Mouse (Mus musculus): Measurements from ENCODE around the gene Dnah17. TPM values are rescaled to one million over a fixed set of nuclear protein-coding genes. Genes with fewer than 3 reads are reported as not detected.
A peak's percentile ranks its signal among the peaks of the same experiment; 100 is the strongest.

Dnah17 gene
- polyA plus RNA-seq, 1 experiment from 2014 or later: 0.40 TPM

- peak overlapping the region; percentile 14; the same call in 1 of the 2 replicates for H3K27ac ChIP-seq (ENCODE audit: low read length)
- H3K9ac ChIP-seq (ENCODE audit: low read depth, low read length): no peak overlapping the region
- no peak for ATAC-seq (ENCODE audit: low read depth)
- WGBS (ENCODE audit: insufficient replicate concordance): 41% methylated on average over 9 of the region's 9 CpGs
- no peak overlapping the region for H3K4me3 ChIP-seq (ENCODE audit: low read depth, low read length)
- no peaks in the 10 kb centered on the region for H3K36me3 ChIP-seq (ENCODE audit: control insufficient read depth, insufficient read depth)
- no peak overlapping the region for H3K4me2 ChIP-seq (ENCODE audit: low read depth, low read length)
- H3K4me1 ChIP-seq (ENCODE audit: control insufficient read depth, low read depth, low read length): peaks cover 9% of the 10 kb centered on the region; the same call in 1 of the 2 replicates
- no peaks in the 10 kb centered on the region for H3K27me3 ChIP-seq (ENCODE audit: control insufficient read depth, insufficient read depth, low read depth, low read length)
- no peaks in the 10 kb centered on the region; the same call in 1 of the 2 replicates for H3K9me3 ChIP-seq (replicated peaks; ENCODE audit: control insufficient read depth, low read length)
Observed at GRCm38 (mm10) chr11:118147877-118148637, 17.6 kb upstream of the Dnah17 start.

DNA sequence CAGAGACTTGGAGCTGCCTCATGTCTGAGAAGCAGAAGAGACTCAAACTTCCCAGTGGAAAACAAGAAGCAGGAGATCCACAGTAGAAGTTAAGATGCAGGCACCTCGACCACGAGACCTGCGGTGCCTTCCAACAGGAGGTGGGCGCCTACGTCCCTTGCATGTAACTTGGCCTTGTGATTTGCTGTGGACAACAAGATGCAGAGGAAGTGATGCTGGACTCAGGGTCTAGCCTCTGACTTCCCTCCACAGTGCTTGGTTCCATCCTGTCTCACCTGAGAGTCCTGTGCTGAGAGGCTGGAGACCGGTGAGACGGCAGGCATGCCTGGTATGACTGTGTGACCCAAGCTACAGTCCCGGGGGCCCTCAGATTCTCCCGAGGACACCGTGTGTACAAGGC lies 16.0 kb upstream of the Dnah17 start:
- WGBS (ENCODE audit: insufficient replicate concordance): 72% methylated on average over 10 of the region's 10 CpGs
- Histone ChIP-seq H3K4me2 (ENCODE audit: low read depth, low read length) (peak overlapping the region; percentile 30), H3K27me3 (ENCODE audit: control insufficient read depth, insufficient read depth, low read depth, low read length) (no peaks in the 10 kb centered on the region), H3K27ac (ENCODE audit: low read length) (no peak overlapping the region; the same call in 1 of the 2 replicates), H3K4me3 (ENCODE audit: low read depth, low read length) (no peak overlapping the region), H3K36me3 (ENCODE audit: control insufficient read depth, insufficient read depth) (no peaks in the 10 kb centered on the region), H3K4me1 (ENCODE audit: control insufficient read depth, low read depth, low read length) (peaks cover 9% of the 10 kb centered on the region; the same call in 1 of the 2 replicates), H3K9ac (ENCODE audit: low read depth, low read length) (peak overlapping the region; percentile 45; the same call in 1 of the 2 replicates), H3K9me3 (replicated peaks; ENCODE audit: control insufficient read depth, low read length) (no peaks in the 10 kb centered on the region)
- ATAC-seq (ENCODE audit: low read depth): no peak

DNA sequence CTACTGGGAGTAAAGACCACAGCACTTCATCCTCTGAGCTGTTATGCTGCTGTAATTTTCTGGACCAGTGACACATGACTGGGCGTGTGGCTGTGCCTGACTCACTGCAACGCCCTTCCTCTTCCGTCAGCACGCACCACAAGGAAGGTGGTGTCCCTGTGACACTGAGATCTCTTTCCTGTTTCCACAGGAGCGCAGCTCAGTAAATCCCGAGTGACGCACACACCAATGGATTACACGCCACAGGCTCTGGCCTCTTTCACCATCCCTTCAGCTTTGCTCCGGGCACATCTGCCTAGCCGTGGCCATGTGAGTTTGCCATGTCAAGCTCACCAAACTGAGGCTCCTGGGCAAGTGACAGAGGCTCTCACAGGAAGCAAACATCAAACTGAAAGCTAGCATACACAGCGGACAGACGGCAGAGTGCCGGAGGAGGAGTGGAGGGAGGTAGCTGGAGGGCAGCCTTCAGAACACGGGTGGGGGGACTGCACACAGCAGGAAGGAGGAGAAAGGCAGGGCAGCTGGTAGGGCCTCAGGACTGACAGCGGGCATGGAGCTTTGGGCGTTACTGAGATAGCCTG lies 15.4 kb upstream of the Dnah17 start:
- Histone ChIP-seq H3K4me3 (ENCODE audit: low read depth, low read length) (peak overlapping the region; percentile 43), H3K4me1 (ENCODE audit: control insufficient read depth, low read depth, low read length) (peaks cover 9% of the 10 kb centered on the region; the same call in 1 of the 2 replicates), H3K27me3 (ENCODE audit: control insufficient read depth, insufficient read depth, low read depth, low read length) (no peaks in the 10 kb centered on the region), H3K9me3 (replicated peaks; ENCODE audit: control insufficient read depth, low read length) (no peaks in the 10 kb centered on the region), H3K27ac (ENCODE audit: low read length) (peak overlapping the region; percentile 82), H3K36me3 (ENCODE audit: control insufficient read depth, insufficient read depth) (no peaks in the 10 kb centered on the region), H3K4me2 (ENCODE audit: low read depth, low read length) (peak overlapping the region; percentile 30), H3K9ac (ENCODE audit: low read depth, low read length) (peak overlapping the region; percentile 45)
- ATAC-seq (ENCODE audit: low read depth): peak; percentile 60
- WGBS (ENCODE audit: insufficient replicate concordance): 25% methylated on average over 16 of the region's 16 CpGs

DNA sequence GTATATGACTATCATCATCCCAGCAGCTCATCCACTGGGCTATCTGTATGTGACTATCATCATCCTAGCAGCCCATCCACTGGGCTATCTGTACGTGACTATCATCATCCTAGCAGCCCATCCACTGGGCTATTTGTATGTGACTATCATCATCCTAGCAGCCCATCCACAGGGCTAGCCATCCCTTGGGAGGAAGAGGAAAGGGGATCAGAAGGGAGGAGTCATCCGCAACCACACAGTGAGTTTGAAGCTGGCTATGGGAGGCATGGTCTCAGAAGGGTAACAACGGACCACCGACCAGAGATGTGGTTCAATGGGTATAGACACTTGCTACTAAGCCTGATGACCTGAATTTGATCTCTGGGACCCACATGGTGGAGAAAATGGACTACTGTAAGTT lies 14.7 kb upstream of the Dnah17 start:
- H3K27ac ChIP-seq (ENCODE audit: low read length): no peak overlapping the region
- 63% methylated on average over 4 of the region's 4 CpGs for WGBS (ENCODE audit: insufficient replicate concordance)
- H3K4me3 ChIP-seq (ENCODE audit: low read depth, low read length): no peak overlapping the region
- H3K4me2 ChIP-seq (ENCODE audit: low read depth, low read length): no peak overlapping the region
- no peaks in the 10 kb centered on the region for H3K27me3 ChIP-seq (ENCODE audit: control insufficient read depth, insufficient read depth, low read depth, low read length)
- no peak for ATAC-seq (ENCODE audit: low read depth)
- no peaks in the 10 kb centered on the region for H3K9me3 ChIP-seq (replicated peaks; ENCODE audit: control insufficient read depth, low read length)
- H3K9ac ChIP-seq (ENCODE audit: low read depth, low read length): no peak overlapping the region
- H3K36me3 ChIP-seq (ENCODE audit: control insufficient read depth, insufficient read depth): no peaks in the 10 kb centered on the region
- peaks cover 9% of the 10 kb centered on the region; the same call in 1 of the 2 replicates for H3K4me1 ChIP-seq (ENCODE audit: control insufficient read depth, low read depth, low read length)

DNA sequence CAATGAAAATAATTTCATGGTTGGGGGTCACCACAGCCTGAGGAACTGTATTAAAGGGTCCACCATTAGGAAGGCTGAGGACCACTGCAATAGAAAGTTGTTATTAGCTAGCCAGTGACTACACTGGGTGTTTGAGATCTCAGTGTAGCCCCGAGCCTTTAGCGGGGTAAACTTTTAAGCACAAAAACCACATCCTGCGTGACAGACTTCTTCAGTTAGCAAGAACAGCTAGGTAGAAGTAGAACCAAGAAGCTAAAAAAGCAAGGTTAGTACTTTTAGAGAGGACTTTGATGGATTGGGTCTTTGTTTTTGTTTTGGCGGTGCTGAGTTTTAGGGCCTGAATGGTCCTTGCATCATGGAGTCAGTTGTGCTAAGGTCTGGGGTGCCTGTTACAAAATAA lies 13.3 kb upstream of the Dnah17 start:
- no peaks in the 10 kb centered on the region for H3K27me3 ChIP-seq (ENCODE audit: control insufficient read depth, insufficient read depth, low read depth, low read length)
- no peak overlapping the region for H3K4me3 ChIP-seq (ENCODE audit: low read depth, low read length)
- H3K9ac ChIP-seq (ENCODE audit: low read depth, low read length): no peak overlapping the region
- H3K9me3 ChIP-seq (replicated peaks; ENCODE audit: control insufficient read depth, low read length): no peaks in the 10 kb centered on the region
- H3K4me1 ChIP-seq (ENCODE audit: control insufficient read depth, low read depth, low read length): peaks cover 9% of the 10 kb centered on the region; the same call in 1 of the 2 replicates
- WGBS (ENCODE audit: insufficient replicate concordance): 60% methylated on average over 4 of the region's 4 CpGs
- H3K27ac ChIP-seq (ENCODE audit: low read length): no peak overlapping the region
- no peak for ATAC-seq (ENCODE audit: low read depth)
- H3K4me2 ChIP-seq (ENCODE audit: low read depth, low read length): no peak overlapping the region
- no peaks in the 10 kb centered on the region for H3K36me3 ChIP-seq (ENCODE audit: control insufficient read depth, insufficient read depth)

DNA sequence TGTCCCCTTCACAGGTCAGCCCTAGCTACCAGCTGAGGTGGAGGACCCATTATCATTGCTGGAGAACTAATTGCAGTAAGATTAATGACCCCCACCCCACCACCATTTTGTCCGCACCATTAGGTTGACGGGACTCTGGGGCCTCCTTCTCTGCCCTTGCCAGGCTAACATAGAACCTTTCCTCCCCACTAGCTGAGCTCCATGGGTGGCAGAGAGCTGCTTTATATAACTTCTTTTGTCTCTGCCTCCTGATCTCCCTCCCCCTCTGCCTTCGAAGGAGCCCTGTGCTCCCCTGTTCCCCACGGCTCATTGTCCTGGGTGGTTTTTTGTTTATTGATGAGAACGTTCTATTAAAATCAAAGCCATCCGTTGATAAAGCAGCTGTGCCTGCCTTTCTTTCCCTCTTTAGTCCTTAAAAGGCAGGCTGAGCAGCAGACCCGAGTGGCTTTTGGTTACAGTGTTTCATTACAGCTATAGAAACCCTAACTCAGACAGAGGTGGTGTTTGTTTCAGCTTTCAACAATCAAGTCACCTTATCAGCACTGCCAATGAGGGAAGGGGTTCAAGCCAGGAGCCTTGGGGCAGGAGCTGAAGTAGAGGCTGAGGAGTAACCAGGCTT lies 12.2 kb upstream of the Dnah17 start:
- 62% methylated on average over 7 of the region's 7 CpGs for WGBS (ENCODE audit: insufficient replicate concordance)
- Histone ChIP-seq H3K9me3 (replicated peaks; ENCODE audit: control insufficient read depth, low read length) (peaks cover 3% of the 10 kb centered on the region; the same call in 1 of the 2 replicates), H3K4me1 (ENCODE audit: control insufficient read depth, low read depth, low read length) (peaks cover 5% of the 10 kb centered on the region; the same call in 1 of the 2 replicates), H3K4me2 (ENCODE audit: low read depth, low read length) (no peak overlapping the region), H3K27me3 (ENCODE audit: control insufficient read depth, insufficient read depth, low read depth, low read length) (no peaks in the 10 kb centered on the region), H3K27ac (ENCODE audit: low read length) (no peak overlapping the region), H3K9ac (ENCODE audit: low read depth, low read length) (no peak overlapping the region), H3K4me3 (ENCODE audit: low read depth, low read length) (no peak overlapping the region), H3K36me3 (ENCODE audit: control insufficient read depth, insufficient read depth) (no peaks in the 10 kb centered on the region)
- no peak for ATAC-seq (ENCODE audit: low read depth)

DNA sequence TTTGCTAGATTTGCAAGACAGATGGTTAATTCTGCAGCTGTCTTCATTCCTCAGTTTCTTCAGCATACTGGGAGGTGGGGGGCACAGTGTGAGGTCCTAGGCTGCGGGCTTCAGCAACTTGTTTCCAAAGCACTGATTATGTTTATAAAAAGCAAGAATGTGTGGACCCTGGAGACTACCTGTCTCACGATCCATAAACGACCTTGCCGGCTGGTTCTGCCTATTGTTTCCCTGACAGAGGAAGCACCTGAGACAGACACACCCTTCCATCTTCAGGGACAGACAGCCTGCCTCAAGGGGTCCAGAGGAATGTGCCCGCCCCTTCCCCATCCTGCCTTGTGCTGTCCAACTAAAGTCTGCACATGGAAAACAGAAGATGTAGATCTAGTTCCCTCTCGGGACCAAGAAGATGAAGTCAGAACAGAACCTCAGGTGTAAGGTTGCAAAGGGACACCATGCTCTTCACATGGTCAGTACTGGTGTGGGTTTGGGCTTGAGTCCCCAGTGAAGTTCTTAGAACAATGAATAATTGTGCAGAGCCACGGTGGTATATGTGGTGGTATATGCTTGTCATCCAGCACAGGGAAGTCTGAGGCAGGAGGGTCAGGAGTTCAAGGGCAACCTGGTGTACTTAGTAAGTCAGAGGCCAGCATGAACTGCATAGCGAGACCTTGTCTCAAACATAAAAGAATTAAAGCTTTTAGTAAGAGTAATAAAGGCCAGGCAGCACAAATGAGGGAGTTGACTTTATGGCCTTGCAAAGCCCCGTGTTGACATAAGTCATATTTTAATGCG lies 10.5 kb upstream of the Dnah17 start:
- WGBS (ENCODE audit: insufficient replicate concordance): 58% methylated on average over 10 of the region's 10 CpGs
- Histone ChIP-seq H3K9me3 (replicated peaks; ENCODE audit: control insufficient read depth, low read length) (peaks cover 3% of the 10 kb centered on the region; the same call in 1 of the 2 replicates), H3K4me1 (ENCODE audit: control insufficient read depth, low read depth, low read length) (peaks cover 3% of the 10 kb centered on the region; the same call in 1 of the 2 replicates), H3K36me3 (ENCODE audit: control insufficient read depth, insufficient read depth) (no peaks in the 10 kb centered on the region), H3K4me3 (ENCODE audit: low read depth, low read length) (no peak overlapping the region), H3K9ac (ENCODE audit: low read depth, low read length) (no peak overlapping the region), H3K27ac (ENCODE audit: low read length) (no peak overlapping the region), H3K27me3 (ENCODE audit: control insufficient read depth, insufficient read depth, low read depth, low read length) (no peaks in the 10 kb centered on the region), H3K4me2 (ENCODE audit: low read depth, low read length) (no peak overlapping the region)
- no peak for ATAC-seq (ENCODE audit: low read depth)

GRCm38 (mm10) chr11:118138347-118138746 lies 7.9 kb upstream of the Dnah17 start:
- 84% methylated on average over 6 of the region's 6 CpGs for WGBS (ENCODE audit: insufficient replicate concordance)
- ATAC-seq (ENCODE audit: low read depth): no peak
- H3K9me3 ChIP-seq (replicated peaks; ENCODE audit: control insufficient read depth, low read length): peaks cover 3% of the 10 kb centered on the region; the same call in 1 of the 2 replicates

More at GRCm38 (mm10) chr11:118138347-118138746, 7.9 kb upstream of the Dnah17 start:
- H3K27me3 ChIP-seq (ENCODE audit: control insufficient read depth, insufficient read depth, low read depth, low read length): no peaks in the 10 kb centered on the region
- H3K4me2 ChIP-seq (ENCODE audit: low read depth, low read length): no peak overlapping the region
- H3K4me3 ChIP-seq (ENCODE audit: low read depth, low read length): no peak overlapping the region
- no peak overlapping the region for H3K27ac ChIP-seq (ENCODE audit: low read length)
- no peaks in the 10 kb centered on the region for H3K36me3 ChIP-seq (ENCODE audit: control insufficient read depth, insufficient read depth)
- no peaks in the 10 kb centered on the region; the same call in 1 of the 2 replicates for H3K4me1 ChIP-seq (ENCODE audit: control insufficient read depth, low read depth, low read length)
- H3K9ac ChIP-seq (ENCODE audit: low read depth, low read length): no peak overlapping the region

Data from liver, embryonic 16.5 days (tissue).